Mouse (Mus musculus): ENCODE measurements around the gene Brinp3. TPM values are rescaled to one million over a fixed set of nuclear protein-coding genes. Genes with fewer than 3 reads are reported as not detected.
"Not testable (repeated sequence)": the region's sequence is repeated elsewhere in the genome, so short reads cannot be mapped to it uniquely, and the experiment has no call there.

The Brinp3 gene
- polyA plus RNA-seq, 1 experiment from 2014 or later: 8.1 TPM

- Histone ChIP-seq H3K4me3 (ENCODE audit: low read depth, low read length) (peak overlapping the region; percentile 32), H3K4me2 (ENCODE audit: low read length) (peak overlapping the region; percentile 51), H3K9ac (ENCODE audit: low read length) (peak overlapping the region; percentile 52)
- not testable (repeated sequence) for H3K36me3 ChIP-seq (ENCODE audit: control insufficient read depth, insufficient read depth, low read length); H3K27me3 ChIP-seq (replicated peaks; ENCODE audit: control insufficient read depth, insufficient read depth, low read length); H3K27ac ChIP-seq (ENCODE audit: low read depth, low read length); H3K4me1 ChIP-seq (ENCODE audit: control insufficient read depth, insufficient read depth, low read length); H3K9me3 ChIP-seq (replicated peaks; ENCODE audit: control insufficient read depth, low read length)
- WGBS: 2% methylated on average over 27 of the region's 35 CpGs
- ATAC-seq: peak; percentile 97
- peak; percentile 24 for DNase-seq (ENCODE audit: low spot score)
Measured at GRCm38 (mm10) chr1:146724784-146725513, 230.4 kb downstream of the Brinp3 start.

GRCm38 (mm10) chr1:146751066-146751465 lies 256.5 kb downstream of the Brinp3 start:
- H3K4me2 ChIP-seq (ENCODE audit: low read length): no peak overlapping the region
- no peak overlapping the region for H3K27ac ChIP-seq (ENCODE audit: low read depth, low read length)
- H3K9me3 ChIP-seq (replicated peaks; ENCODE audit: control insufficient read depth, low read length): no peaks in the 10 kb centered on the region
- H3K9ac ChIP-seq (ENCODE audit: low read length): no peak overlapping the region
- no peaks in the 10 kb centered on the region for H3K36me3 ChIP-seq (ENCODE audit: control insufficient read depth, insufficient read depth, low read length)
- no peaks in the 10 kb centered on the region for H3K4me1 ChIP-seq (ENCODE audit: control insufficient read depth, insufficient read depth, low read length)
- no peaks in the 10 kb centered on the region for H3K27me3 ChIP-seq (replicated peaks; ENCODE audit: control insufficient read depth, insufficient read depth, low read length)
- ATAC-seq: no peak
- H3K4me3 ChIP-seq (ENCODE audit: low read depth, low read length): no peak overlapping the region
- no peak for DNase-seq (ENCODE audit: low spot score)

GRCm38 (mm10) chr1:146783259-146783658 lies 288.7 kb downstream of the Brinp3 start:
- Histone ChIP-seq H3K9me3 (replicated peaks; ENCODE audit: control insufficient read depth, low read length) (no peaks in the 10 kb centered on the region), H3K36me3 (ENCODE audit: control insufficient read depth, insufficient read depth, low read length) (no peaks in the 10 kb centered on the region), H3K27me3 (replicated peaks; ENCODE audit: control insufficient read depth, insufficient read depth, low read length) (no peaks in the 10 kb centered on the region), H3K27ac (ENCODE audit: low read depth, low read length) (no peak overlapping the region), H3K4me2 (ENCODE audit: low read length) (no peak overlapping the region), H3K4me3 (ENCODE audit: low read depth, low read length) (no peak overlapping the region), H3K4me1 (ENCODE audit: control insufficient read depth, insufficient read depth, low read length) (no peaks in the 10 kb centered on the region), H3K9ac (ENCODE audit: low read length) (no peak overlapping the region)
- WGBS: 62% methylated on average over 4 of the region's 4 CpGs
- no peak for ATAC-seq
- DNase-seq (ENCODE audit: low spot score): peak; percentile 46

GRCm38 (mm10) chr1:146787236-146787635 lies 292.7 kb downstream of the Brinp3 start:
- H3K9me3 ChIP-seq (replicated peaks; ENCODE audit: control insufficient read depth, low read length): no peaks in the 10 kb centered on the region
- H3K27ac ChIP-seq (ENCODE audit: low read depth, low read length): no peak overlapping the region
- 73% methylated on average over 2 of the region's 2 CpGs for WGBS
- H3K4me1 ChIP-seq (ENCODE audit: control insufficient read depth, insufficient read depth, low read length): no peaks in the 10 kb centered on the region
- ATAC-seq: no peak
- no peak overlapping the region for H3K4me3 ChIP-seq (ENCODE audit: low read depth, low read length)
- no peak overlapping the region for H3K9ac ChIP-seq (ENCODE audit: low read length)
- H3K36me3 ChIP-seq (ENCODE audit: control insufficient read depth, insufficient read depth, low read length): no peaks in the 10 kb centered on the region
- H3K4me2 ChIP-seq (ENCODE audit: low read length): no peak overlapping the region
- no peak for DNase-seq (ENCODE audit: low spot score)
- no peaks in the 10 kb centered on the region for H3K27me3 ChIP-seq (replicated peaks; ENCODE audit: control insufficient read depth, insufficient read depth, low read length)

GRCm38 (mm10) chr1:146792826-146793225 lies 298.3 kb downstream of the Brinp3 start:
- peak; percentile 55 for DNase-seq (ENCODE audit: low spot score)
- Histone ChIP-seq H3K9me3 (replicated peaks; ENCODE audit: control insufficient read depth, low read length) (no peaks in the 10 kb centered on the region), H3K27me3 (replicated peaks; ENCODE audit: control insufficient read depth, insufficient read depth, low read length) (no peaks in the 10 kb centered on the region), H3K4me1 (ENCODE audit: control insufficient read depth, insufficient read depth, low read length) (no peaks in the 10 kb centered on the region), H3K9ac (ENCODE audit: low read length) (no peak overlapping the region), H3K36me3 (ENCODE audit: control insufficient read depth, insufficient read depth, low read length) (no peaks in the 10 kb centered on the region), H3K4me2 (ENCODE audit: low read length) (no peak overlapping the region), H3K4me3 (ENCODE audit: low read depth, low read length) (no peak overlapping the region), H3K27ac (ENCODE audit: low read depth, low read length) (no peak overlapping the region)
- ATAC-seq: no peak

- DNase-seq (ENCODE audit: low spot score): no peak
- no peak for ATAC-seq
- H3K4me2 ChIP-seq (ENCODE audit: low read length): no peak overlapping the region
- H3K27ac ChIP-seq (ENCODE audit: low read depth, low read length): no peak overlapping the region
- H3K9ac ChIP-seq (ENCODE audit: low read length): no peak overlapping the region
- H3K4me1 ChIP-seq (ENCODE audit: control insufficient read depth, insufficient read depth, low read length): no peaks in the 10 kb centered on the region
- H3K27me3 ChIP-seq (replicated peaks; ENCODE audit: control insufficient read depth, insufficient read depth, low read length): no peaks in the 10 kb centered on the region
- 73% methylated on average over 6 of the region's 6 CpGs for WGBS
- no peak overlapping the region for H3K4me3 ChIP-seq (ENCODE audit: low read depth, low read length)
- no peaks in the 10 kb centered on the region for H3K36me3 ChIP-seq (ENCODE audit: control insufficient read depth, insufficient read depth, low read length)
- no peaks in the 10 kb centered on the region for H3K9me3 ChIP-seq (replicated peaks; ENCODE audit: control insufficient read depth, low read length)
Measured at GRCm38 (mm10) chr1:146799986-146800553, 305.5 kb downstream of the Brinp3 start.

- Histone ChIP-seq H3K9me3 (replicated peaks; ENCODE audit: control insufficient read depth, low read length) (no peaks in the 10 kb centered on the region), H3K4me3 (ENCODE audit: low read depth, low read length) (no peak overlapping the region), H3K36me3 (ENCODE audit: control insufficient read depth, insufficient read depth, low read length) (no peaks in the 10 kb centered on the region), H3K27ac (ENCODE audit: low read depth, low read length) (no peak overlapping the region), H3K4me1 (ENCODE audit: control insufficient read depth, insufficient read depth, low read length) (no peaks in the 10 kb centered on the region), H3K4me2 (ENCODE audit: low read length) (no peak overlapping the region), H3K27me3 (replicated peaks; ENCODE audit: control insufficient read depth, insufficient read depth, low read length) (no peaks in the 10 kb centered on the region), H3K9ac (ENCODE audit: low read length) (no peak overlapping the region)
- WGBS: 88% methylated on average over 3 of the region's 3 CpGs
- ATAC-seq: no peak
- no peak for DNase-seq (ENCODE audit: low spot score)
Measured at GRCm38 (mm10) chr1:146801821-146802220, 307.3 kb downstream of the Brinp3 start.

- no peaks in the 10 kb centered on the region for H3K9me3 ChIP-seq (replicated peaks; ENCODE audit: control insufficient read depth, low read length)
- no peak overlapping the region for H3K4me3 ChIP-seq (ENCODE audit: low read depth, low read length)
- 78% methylated on average over 4 of the region's 4 CpGs for whole genome bisulfite sequencing
- no peak for DNase-seq (ENCODE audit: low spot score)
- no peaks in the 10 kb centered on the region for H3K36me3 ChIP-seq (ENCODE audit: control insufficient read depth, insufficient read depth, low read length)
- ATAC-seq: no peak
- H3K27me3 ChIP-seq (replicated peaks; ENCODE audit: control insufficient read depth, insufficient read depth, low read length): no peaks in the 10 kb centered on the region
- no peak overlapping the region for H3K9ac ChIP-seq (ENCODE audit: low read length)
- no peaks in the 10 kb centered on the region for H3K4me1 ChIP-seq (ENCODE audit: control insufficient read depth, insufficient read depth, low read length)
- H3K4me2 ChIP-seq (ENCODE audit: low read length): no peak overlapping the region
- H3K27ac ChIP-seq (ENCODE audit: low read depth, low read length): no peak overlapping the region
Measured at GRCm38 (mm10) chr1:146807765-146808164, 313.2 kb downstream of the Brinp3 start.

GRCm38 (mm10) chr1:146833888-146834287 lies 339.3 kb downstream of the Brinp3 start:
- 17% methylated on average over 1 of the region's 1 CpGs for WGBS
- no peak for ATAC-seq
- Histone ChIP-seq H3K36me3 (ENCODE audit: control insufficient read depth, insufficient read depth, low read length) (no peaks in the 10 kb centered on the region), H3K27me3 (replicated peaks; ENCODE audit: control insufficient read depth, insufficient read depth, low read length) (no peaks in the 10 kb centered on the region), H3K9me3 (replicated peaks; ENCODE audit: control insufficient read depth, low read length) (no peaks in the 10 kb centered on the region), H3K9ac (ENCODE audit: low read length) (no peak overlapping the region), H3K4me1 (ENCODE audit: control insufficient read depth, insufficient read depth, low read length) (no peaks in the 10 kb centered on the region), H3K27ac (ENCODE audit: low read depth, low read length) (no peak overlapping the region), H3K4me3 (ENCODE audit: low read depth, low read length) (no peak overlapping the region), H3K4me2 (ENCODE audit: low read length) (no peak overlapping the region)
- DNase-seq (ENCODE audit: low spot score): no peak
